Mouse (Mus musculus) erythroblast, embryonic 14.5 days (primary cell): ENCODE measurements around the gene Bicral.

Source experiments
- GATA1 ChIP-seq: IDR thresholded peaks from 2 replicates; pipeline ENCODE4 v1.6.1; 2012; ENCODE audit warnings: low read length, inconsistent platforms, mixed read lengths
- TAL1 ChIP-seq: IDR thresholded peaks from 3 replicates; pipeline ENCODE4 v1.6.1; 2012; ENCODE audit warnings: low read length, inconsistent platforms, mixed read lengths

GRCm38 (mm10) chr17:46883107-46883506 lies 24.8 kb upstream of the Bicral start:
- TF ChIP-seq TAL1 (no peak), GATA1 (no peak)
